Mouse (Mus musculus): ENCODE data around the gene Nup37.
A peak's percentile ranks its signal among the peaks of the same experiment; 100 is the strongest.

Nup37 gene

GRCm38 (mm10) chr10:88146707-88147477, at the start of gene Nup37, which contains the start of gene Parpbp:
Gene Nup37, plus strand, starts transcription at chr10:88146992.
Gene Parpbp, minus strand, starts transcription at chr10:88146941.
- DNase-seq (ENCODE audit: low read depth, low spot score): peak; percentile 84

- no peak for DNase-seq (ENCODE audit: low read depth, low spot score)
Measured at GRCm38 (mm10) chr10:88106169-88106568, 40.6 kb upstream of the Nup37 start.

- no peak for DNase-seq (ENCODE audit: low read depth, low spot score)
Measured at GRCm38 (mm10) chr10:88113290-88113689, 33.5 kb upstream of the Nup37 start.

- peak; percentile 49 for DNase-seq (ENCODE audit: low read depth, low spot score)
Measured at GRCm38 (mm10) chr10:88119721-88120120, 27.1 kb upstream of the Nup37 start.

- no peak for DNase-seq (ENCODE audit: low read depth, low spot score)
Measured at GRCm38 (mm10) chr10:88135630-88136029, 11.2 kb upstream of the Nup37 start.

- peak; percentile 15 for DNase-seq (ENCODE audit: low read depth, low spot score)
Measured at GRCm38 (mm10) chr10:88146187-88146586, 605 bp upstream of the Nup37 start.

- DNase-seq (ENCODE audit: low read depth, low spot score): peak; percentile 79
Measured at GRCm38 (mm10) chr10:88150381-88150780, 3.6 kb downstream of the Nup37 start.

GRCm38 (mm10) chr10:88151658-88152057, 4.9 kb downstream of the Nup37 start:
- DNase-seq (ENCODE audit: low read depth, low spot score): peak; percentile 39

- no peak for DNase-seq (ENCODE audit: low read depth, low spot score)
Measured at GRCm38 (mm10) chr10:88162096-88162495, 15.3 kb downstream of the Nup37 start.

GRCm38 (mm10) chr10:88162676-88163075, 15.9 kb downstream of the Nup37 start:
- DNase-seq (ENCODE audit: low read depth, low spot score): no peak

GRCm38 (mm10) chr10:88166158-88166557, 19.4 kb downstream of the Nup37 start:
- DNase-seq (ENCODE audit: low read depth, low spot score): peak; percentile 36

- no peak for DNase-seq (ENCODE audit: low read depth, low spot score)
Measured at GRCm38 (mm10) chr10:88167438-88168077, 20.8 kb downstream of the Nup37 start.

- no peak for DNase-seq (ENCODE audit: low read depth, low spot score)
Measured at GRCm38 (mm10) chr10:88200541-88200940, 53.7 kb downstream of the Nup37 start.

GRCm38 (mm10) chr10:88200951-88201638, 54.3 kb downstream of the Nup37 start, which contains the start of gene Washc3:
Gene Washc3, plus strand, starts transcription at chr10:88201093.
- DNase-seq (ENCODE audit: low read depth, low spot score): peak; percentile 96

- no peak for DNase-seq (ENCODE audit: low read depth, low spot score)
Measured at GRCm38 (mm10) chr10:88201650-88202049, 54.9 kb downstream of the Nup37 start.

- no peak for DNase-seq (ENCODE audit: low read depth, low spot score)
Measured at GRCm38 (mm10) chr10:88202581-88202980, 55.8 kb downstream of the Nup37 start.

GRCm38 (mm10) chr10:88203236-88203635, 56.4 kb downstream of the Nup37 start:
- no peak for DNase-seq (ENCODE audit: low read depth, low spot score)

GRCm38 (mm10) chr10:88212644-88213043, 65.9 kb downstream of the Nup37 start:
- no peak for DNase-seq (ENCODE audit: low read depth, low spot score)

- DNase-seq (ENCODE audit: low read depth, low spot score): no peak
Measured at GRCm38 (mm10) chr10:88214800-88215514, 68.2 kb downstream of the Nup37 start.

- DNase-seq (ENCODE audit: low read depth, low spot score): no peak
Measured at GRCm38 (mm10) chr10:88218161-88218560, 71.4 kb downstream of the Nup37 start.

GRCm38 (mm10) chr10:88221718-88222117, 74.9 kb downstream of the Nup37 start:
- no peak for DNase-seq (ENCODE audit: low read depth, low spot score)

GRCm38 (mm10) chr10:88225421-88225820, 78.6 kb downstream of the Nup37 start:
- no peak for DNase-seq (ENCODE audit: low read depth, low spot score)
